Mouse (Mus musculus): ENCODE measurements around the gene Ten1. TPM values are rescaled to one million over a fixed set of nuclear protein-coding genes. Genes with fewer than 3 reads are reported as not detected.

The Ten1 gene
- polyA plus RNA-seq, 1 experiment from 2014 or later = 67.6 TPM

- Histone ChIP-seq H3K9ac (no peak overlapping the region), H3K4me1 (peaks cover 13% of the 10 kb centered on the region), H3K27me3 (replicated peaks) (no peaks in the 10 kb centered on the region), H3K36me3 (peaks cover 63% of the 10 kb centered on the region), H3K27ac (no peak overlapping the region), H3K9me3 (no peaks in the 10 kb centered on the region), H3K4me2 (replicated peaks) (no peak overlapping the region), H3K4me3 (no peak overlapping the region)
- no peak for ATAC-seq (ENCODE audit: low FRiP score, low read depth)
- 89% methylated on average over 8 of the region's 8 CpGs for WGBS
These were observed 45.9 kb downstream of the Ten1 start for GRCm38 (mm10) chr11:116244580-116244979.

GRCm38 (mm10) chr11:116245616-116246015, 47.0 kb downstream of the Ten1 start:
- H3K9ac ChIP-seq = no peak overlapping the region
- H3K27ac ChIP-seq = no peak overlapping the region
- no peak overlapping the region for H3K4me3 ChIP-seq
- H3K27me3 ChIP-seq (replicated peaks) = no peaks in the 10 kb centered on the region
- no peak for ATAC-seq (ENCODE audit: low FRiP score, low read depth)
- H3K4me1 ChIP-seq = peaks cover 9% of the 10 kb centered on the region
- H3K36me3 ChIP-seq = peaks cover 74% of the 10 kb centered on the region
- no peaks in the 10 kb centered on the region for H3K9me3 ChIP-seq
- H3K4me2 ChIP-seq (replicated peaks) = no peak overlapping the region
- 78% methylated on average over 6 of the region's 6 CpGs for WGBS

GRCm38 (mm10) chr11:116247502-116248222, 49.0 kb downstream of the Ten1 start:
- no peak overlapping the region for H3K4me2 ChIP-seq (replicated peaks)
- no peak for ATAC-seq (ENCODE audit: low FRiP score, low read depth)
- 82% methylated on average over 14 of the region's 14 CpGs for WGBS
- H3K4me1 ChIP-seq = no peaks in the 10 kb centered on the region
- no peak overlapping the region for H3K27ac ChIP-seq
- no peak overlapping the region for H3K9ac ChIP-seq
- peaks cover 94% of the 10 kb centered on the region for H3K36me3 ChIP-seq
- H3K27me3 ChIP-seq (replicated peaks) = no peaks in the 10 kb centered on the region
- H3K4me3 ChIP-seq = no peak overlapping the region
- no peaks in the 10 kb centered on the region for H3K9me3 ChIP-seq

GRCm38 (mm10) chr11:116250898-116251297, 52.2 kb downstream of the Ten1 start:
- H3K36me3 ChIP-seq = peaks cover 96% of the 10 kb centered on the region
- WGBS = 94% methylated on average over 8 of the region's 8 CpGs
- H3K4me2 ChIP-seq (replicated peaks) = no peak overlapping the region
- ATAC-seq (ENCODE audit: low FRiP score, low read depth) = no peak
- H3K9me3 ChIP-seq = no peaks in the 10 kb centered on the region
- no peak overlapping the region for H3K4me3 ChIP-seq
- H3K27ac ChIP-seq = no peak overlapping the region
- H3K9ac ChIP-seq = no peak overlapping the region
- H3K27me3 ChIP-seq (replicated peaks) = no peaks in the 10 kb centered on the region
- no peaks in the 10 kb centered on the region for H3K4me1 ChIP-seq

GRCm38 (mm10) chr11:116253076-116253600, 54.5 kb downstream of the Ten1 start:
- Histone ChIP-seq H3K27ac (no peak overlapping the region), H3K9ac (no peak overlapping the region), H3K4me3 (no peak overlapping the region), H3K27me3 (replicated peaks) (no peaks in the 10 kb centered on the region), H3K36me3 (peaks cover 93% of the 10 kb centered on the region), H3K9me3 (no peaks in the 10 kb centered on the region), H3K4me1 (no peaks in the 10 kb centered on the region), H3K4me2 (replicated peaks) (no peak overlapping the region)
- ATAC-seq (ENCODE audit: low FRiP score, low read depth) = no peak
- 85% methylated on average over 3 of the region's 3 CpGs for WGBS

- 88% methylated on average over 9 of the region's 9 CpGs for WGBS
- Histone ChIP-seq H3K9me3 (no peaks in the 10 kb centered on the region), H3K9ac (no peak overlapping the region), H3K4me3 (no peak overlapping the region), H3K27me3 (replicated peaks) (no peaks in the 10 kb centered on the region), H3K27ac (no peak overlapping the region), H3K4me1 (no peaks in the 10 kb centered on the region), H3K36me3 (peaks cover 93% of the 10 kb centered on the region), H3K4me2 (replicated peaks) (no peak overlapping the region)
- no peak for ATAC-seq (ENCODE audit: low FRiP score, low read depth)
These were observed 56.0 kb downstream of the Ten1 start for GRCm38 (mm10) chr11:116254627-116255026.

GRCm38 (mm10) chr11:116255090-116255981, 56.7 kb downstream of the Ten1 start:
- H3K27me3 ChIP-seq (replicated peaks) = no peaks in the 10 kb centered on the region
- H3K36me3 ChIP-seq = peaks cover 93% of the 10 kb centered on the region
- H3K9ac ChIP-seq = no peak overlapping the region
- H3K4me2 ChIP-seq (replicated peaks) = no peak overlapping the region
- no peak overlapping the region for H3K4me3 ChIP-seq
- no peak for ATAC-seq (ENCODE audit: low FRiP score, low read depth)
- no peaks in the 10 kb centered on the region for H3K9me3 ChIP-seq
- no peaks in the 10 kb centered on the region for H3K4me1 ChIP-seq
- no peak overlapping the region for H3K27ac ChIP-seq
- 86% methylated on average over 22 of the region's 22 CpGs for WGBS

GRCm38 (mm10) chr11:116255982-116256675, 57.5 kb downstream of the Ten1 start:
- H3K4me2 ChIP-seq (replicated peaks) = no peak overlapping the region
- H3K27ac ChIP-seq = no peak overlapping the region
- H3K4me3 ChIP-seq = no peak overlapping the region
- H3K36me3 ChIP-seq = peaks cover 93% of the 10 kb centered on the region
- H3K4me1 ChIP-seq = no peaks in the 10 kb centered on the region
- no peak for ATAC-seq (ENCODE audit: low FRiP score, low read depth)
- WGBS = 91% methylated on average over 9 of the region's 9 CpGs
- H3K9ac ChIP-seq = no peak overlapping the region
- no peaks in the 10 kb centered on the region for H3K9me3 ChIP-seq
- no peaks in the 10 kb centered on the region for H3K27me3 ChIP-seq (replicated peaks)

- 93% methylated on average over 8 of the region's 8 CpGs for WGBS
- no peaks in the 10 kb centered on the region for H3K4me1 ChIP-seq
- H3K36me3 ChIP-seq = peaks cover 94% of the 10 kb centered on the region
- no peak for ATAC-seq (ENCODE audit: low FRiP score, low read depth)
- H3K9me3 ChIP-seq = no peaks in the 10 kb centered on the region
- H3K4me3 ChIP-seq = no peak overlapping the region
- H3K27ac ChIP-seq = no peak overlapping the region
- no peak overlapping the region for H3K4me2 ChIP-seq (replicated peaks)
- no peak overlapping the region for H3K9ac ChIP-seq
- H3K27me3 ChIP-seq (replicated peaks) = no peaks in the 10 kb centered on the region
These were observed 60.8 kb downstream of the Ten1 start for GRCm38 (mm10) chr11:116259461-116259860.

GRCm38 (mm10) chr11:116260259-116260658, 61.6 kb downstream of the Ten1 start:
- no peaks in the 10 kb centered on the region for H3K27me3 ChIP-seq (replicated peaks)
- no peaks in the 10 kb centered on the region for H3K4me1 ChIP-seq
- H3K9me3 ChIP-seq = no peaks in the 10 kb centered on the region
- H3K4me3 ChIP-seq = no peak overlapping the region
- H3K27ac ChIP-seq = no peak overlapping the region
- H3K9ac ChIP-seq = no peak overlapping the region
- no peak overlapping the region for H3K4me2 ChIP-seq (replicated peaks)
- H3K36me3 ChIP-seq = peaks cover 92% of the 10 kb centered on the region
- ATAC-seq (ENCODE audit: low FRiP score, low read depth) = no peak
- WGBS = 92% methylated on average over 7 of the region's 7 CpGs

Measured in neural tube, embryonic 12.5 days (tissue).